Mouse (Mus musculus): ENCODE data around the gene Ifna1. TPM values are rescaled to one million over a fixed set of nuclear protein-coding genes. Genes with fewer than 3 reads are reported as not detected.
A peak's percentile ranks its signal among the peaks of the same experiment; 100 is the strongest.
"Not testable (repeated sequence)": the region's sequence is repeated elsewhere in the genome, so short reads cannot be mapped to it uniquely, and the experiment has no call there.

Gene Ifna1
- not detected in 2 replicates for polyA plus RNA-seq (2015; fragmentation: Nextera tagmentation; extraction: Ambion mirVana)

- ATAC-seq (ENCODE audit: borderline replicate concordance, extremely low read depth, low FRiP score, low TSS enrichment) = no peak
- no peak within 1 kb of the TSS for H3K9ac ChIP-seq
Observed at GRCm38 (mm10) chr4:88849698-88850097, at the start of gene Ifna1. Gene Ifna1 (plus strand): TSS chr4:88850087.

GRCm38 (mm10) chr4:88802954-88803353, 46.9 kb upstream of the Ifna1 start, which contains the start of gene Gm13287:
Gene Gm13287 (plus strand): TSS chr4:88803254.
- not testable (repeated sequence) for H3K4me1 ChIP-seq; H3K4me3 ChIP-seq; ATAC-seq (ENCODE audit: borderline replicate concordance, extremely low read depth, low FRiP score, low TSS enrichment); H3K9me3 ChIP-seq; H3K27ac ChIP-seq; H3K27me3 ChIP-seq; H3K36me3 ChIP-seq; H3K9ac ChIP-seq
- WGBS = no CpG with 5 or more reads among the region's 29 CpGs
- peak within 1 kb of the TSS; percentile 29; the same call in 1 of the 2 replicates for H3K4me2 ChIP-seq

More at GRCm38 (mm10) chr4:88849698-88850097, at the start of gene Ifna1:
- no peak within 1 kb of the TSS for H3K27ac ChIP-seq
- no peaks in the 10 kb centered on the region for H3K27me3 ChIP-seq
- no peaks in the 10 kb centered on the region for H3K36me3 ChIP-seq
- WGBS = 76% methylated on average over 1 of the region's 1 CpGs
- H3K4me2 ChIP-seq = no peak within 1 kb of the TSS
- no peaks in the 10 kb centered on the region for H3K4me1 ChIP-seq
- no peaks in the 10 kb centered on the region for H3K9me3 ChIP-seq
- H3K4me3 ChIP-seq = no peak within 1 kb of the TSS

GRCm38 (mm10) chr4:88805231-88805630, 44.7 kb upstream of the Ifna1 start, which contains the start of gene Gm13288:
Gene Gm13288 (plus strand): TSS chr4:88805531.
- not testable (repeated sequence) for H3K36me3 ChIP-seq; ATAC-seq (ENCODE audit: borderline replicate concordance, extremely low read depth, low FRiP score, low TSS enrichment); H3K27me3 ChIP-seq; H3K4me1 ChIP-seq; H3K9ac ChIP-seq; H3K9me3 ChIP-seq
- H3K4me3 ChIP-seq = peak within 1 kb of the TSS; percentile 25; the same call in 1 of the 2 replicates
- peak within 1 kb of the TSS; percentile 38 for H3K4me2 ChIP-seq
- 0 out of 2 replicates have a peak within 1 kb of the TSS, but pooled peaks have one; percentile 63 for H3K27ac ChIP-seq
- no CpG with 5 or more reads among the region's 8 CpGs for WGBS

DNA sequence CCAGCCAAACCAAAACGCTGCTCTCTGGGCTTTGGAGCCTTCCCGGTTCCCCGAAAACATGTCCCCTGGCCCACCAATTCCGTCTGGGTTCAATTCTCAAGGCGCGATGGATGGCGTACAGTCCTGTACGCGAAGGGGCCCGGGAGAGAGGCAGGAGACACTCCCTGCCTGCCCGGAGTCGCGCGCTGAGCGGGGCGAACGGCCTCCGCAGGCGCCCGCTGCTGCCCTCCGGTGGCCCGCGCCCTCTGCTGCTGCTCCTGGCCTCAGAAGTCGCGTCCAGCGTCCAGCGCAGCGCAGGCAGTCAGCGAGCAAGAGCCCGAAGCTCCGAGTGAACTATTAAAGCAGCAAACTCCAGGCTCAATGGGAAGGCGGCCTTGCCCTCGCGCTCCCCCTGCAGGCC, 44.1 kb upstream of the Ifna1 start:
- not testable (repeated sequence) for H3K4me1 ChIP-seq; H3K9me3 ChIP-seq; H3K27me3 ChIP-seq; ATAC-seq (ENCODE audit: borderline replicate concordance, extremely low read depth, low FRiP score, low TSS enrichment); H3K9ac ChIP-seq; H3K36me3 ChIP-seq
- 0% methylated on average over 12 of the region's 34 CpGs for WGBS
- Histone ChIP-seq H3K27ac (0 out of 2 replicates have a peak overlapping the region, but pooled peaks have one; percentile 63), H3K4me3 (peak overlapping the region; percentile 25; the same call in 1 of the 2 replicates), H3K4me2 (peak overlapping the region; percentile 38)

DNA sequence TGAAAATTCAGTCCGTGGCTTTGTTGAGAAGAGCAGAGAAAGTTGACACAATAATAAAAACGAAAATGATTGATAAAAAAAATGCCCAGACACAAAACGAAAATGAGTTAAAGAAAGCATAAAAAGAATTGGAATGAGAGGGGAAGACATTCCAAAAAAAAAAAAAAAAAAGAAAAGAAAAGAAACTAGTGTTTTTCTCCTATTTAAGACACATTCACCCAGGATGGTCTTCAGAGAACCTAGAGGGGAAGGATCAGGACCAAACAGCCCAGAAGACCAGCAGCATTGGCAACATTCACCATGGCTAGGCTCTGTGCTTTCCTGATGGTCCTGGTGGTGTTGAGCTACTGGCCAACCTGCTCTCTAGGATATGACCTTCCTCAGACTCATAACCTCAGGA, 34.0 kb upstream of the Ifna1 start, which contains the start of gene Ifna7:
TSS of gene Ifna7 (plus strand) at position 301 of the 400 bp plus-strand sequence.
- Histone ChIP-seq H3K36me3 (no peaks in the 10 kb centered on the region), H3K27me3 (no peaks in the 10 kb centered on the region), H3K9me3 (no peaks in the 10 kb centered on the region), H3K4me2 (no peak within 1 kb of the TSS), H3K4me1 (no peaks in the 10 kb centered on the region), H3K9ac (no peak within 1 kb of the TSS), H3K27ac (no peak within 1 kb of the TSS), H3K4me3 (no peak within 1 kb of the TSS)
- ATAC-seq (ENCODE audit: borderline replicate concordance, extremely low read depth, low FRiP score, low TSS enrichment) = no peak
- WGBS = 39% methylated on average over 3 of the region's 3 CpGs

DNA sequence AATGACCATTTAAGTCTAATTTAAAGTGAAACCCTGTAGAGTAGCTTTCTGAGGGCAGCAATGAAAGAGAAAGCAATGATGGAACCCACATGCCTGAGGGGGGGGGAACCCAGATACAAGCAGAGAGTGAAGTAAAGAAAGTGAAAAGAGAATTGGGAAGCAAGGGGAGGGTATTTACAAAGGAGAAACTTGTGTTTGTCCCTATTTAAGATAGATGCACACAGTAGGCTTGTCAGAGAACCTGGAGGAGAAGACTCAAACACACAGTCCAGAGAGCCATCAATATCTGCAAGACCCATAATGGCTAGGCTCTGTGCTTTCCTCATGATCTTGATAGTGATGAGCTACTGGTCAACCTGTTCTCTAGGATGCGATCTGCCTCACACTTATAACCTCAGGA, 30.2 kb upstream of the Ifna1 start, which contains the start of gene Ifna11:
TSS of gene Ifna11 (plus strand) at position 301 of the 400 bp plus-strand sequence.
- no peaks in the 10 kb centered on the region for H3K27me3 ChIP-seq
- no peaks in the 10 kb centered on the region for H3K9me3 ChIP-seq
- H3K4me3 ChIP-seq = no peak within 1 kb of the TSS
- WGBS = 83% methylated on average over 1 of the region's 1 CpGs
- H3K4me1 ChIP-seq = no peaks in the 10 kb centered on the region
- no peak within 1 kb of the TSS for H3K4me2 ChIP-seq
- H3K9ac ChIP-seq = no peak within 1 kb of the TSS
- no peak within 1 kb of the TSS for H3K27ac ChIP-seq
- ATAC-seq (ENCODE audit: borderline replicate concordance, extremely low read depth, low FRiP score, low TSS enrichment) = no peak
- no peaks in the 10 kb centered on the region for H3K36me3 ChIP-seq

- WGBS = 22% methylated on average over 4 of the region's 4 CpGs
- Histone ChIP-seq H3K9ac (no peak overlapping the region), H3K4me2 (no peak overlapping the region), H3K27ac (no peak overlapping the region), H3K27me3 (no peaks in the 10 kb centered on the region), H3K9me3 (no peaks in the 10 kb centered on the region), H3K36me3 (no peaks in the 10 kb centered on the region), H3K4me1 (no peaks in the 10 kb centered on the region), H3K4me3 (no peak overlapping the region)
- ATAC-seq (ENCODE audit: borderline replicate concordance, extremely low read depth, low FRiP score, low TSS enrichment) = no peak
Observed at GRCm38 (mm10) chr4:88822995-88823394, 26.9 kb upstream of the Ifna1 start.

DNA sequence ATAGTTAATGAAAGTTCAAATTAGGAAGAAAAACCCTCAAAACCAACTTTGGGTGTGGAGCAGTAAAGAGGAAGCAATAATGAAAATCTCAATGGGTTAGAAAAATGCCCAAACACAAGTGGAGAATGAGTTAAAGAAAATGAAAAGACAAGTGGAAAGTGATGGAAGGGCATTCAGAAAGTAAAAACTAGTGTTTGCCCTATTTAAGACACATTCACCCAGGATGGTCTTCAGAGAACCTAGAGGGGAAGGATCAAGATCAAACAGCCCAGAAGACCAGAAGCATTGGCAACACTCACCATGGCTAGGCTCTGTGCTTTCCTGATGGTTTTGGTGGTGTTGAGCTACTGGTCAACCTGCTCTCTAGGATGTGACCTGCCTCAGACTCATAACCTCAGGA, 22.8 kb upstream of the Ifna1 start, which contains the start of gene Ifna6:
TSS of gene Ifna6 (plus strand) at position 301 of the 400 bp plus-strand sequence.
- not testable (repeated sequence) for H3K9me3 ChIP-seq; H3K27ac ChIP-seq; ATAC-seq (ENCODE audit: borderline replicate concordance, extremely low read depth, low FRiP score, low TSS enrichment); H3K4me2 ChIP-seq; H3K9ac ChIP-seq; H3K27me3 ChIP-seq; H3K4me1 ChIP-seq; H3K36me3 ChIP-seq; H3K4me3 ChIP-seq

GRCm38 (mm10) chr4:88830523-88830922, 19.4 kb upstream of the Ifna1 start:
- 20% methylated on average over 4 of the region's 4 CpGs for WGBS
- H3K27me3 ChIP-seq = no peaks in the 10 kb centered on the region
- no peak overlapping the region for H3K9ac ChIP-seq
- H3K4me3 ChIP-seq = no peak overlapping the region
- no peak overlapping the region for H3K27ac ChIP-seq
- H3K9me3 ChIP-seq = no peaks in the 10 kb centered on the region
- no peak for ATAC-seq (ENCODE audit: borderline replicate concordance, extremely low read depth, low FRiP score, low TSS enrichment)
- H3K4me1 ChIP-seq = no peaks in the 10 kb centered on the region
- no peaks in the 10 kb centered on the region for H3K36me3 ChIP-seq
- no peak overlapping the region for H3K4me2 ChIP-seq

GRCm38 (mm10) chr4:88835225-88835624, 14.7 kb upstream of the Ifna1 start, which contains the start of gene Ifna5:
Gene Ifna5 (plus strand): TSS chr4:88835525.
- H3K4me3 ChIP-seq; H3K9ac ChIP-seq; H3K4me1 ChIP-seq; H3K9me3 ChIP-seq; H3K4me2 ChIP-seq; ATAC-seq (ENCODE audit: borderline replicate concordance, extremely low read depth, low FRiP score, low TSS enrichment); H3K27me3 ChIP-seq; H3K27ac ChIP-seq; H3K36me3 ChIP-seq: not testable (repeated sequence)
- WGBS = 87% methylated on average over 1 of the region's 1 CpGs

- Histone ChIP-seq H3K9me3 (no peaks in the 10 kb centered on the region), H3K27ac (no peak overlapping the region), H3K9ac (no peak overlapping the region), H3K4me3 (no peak overlapping the region), H3K4me1 (no peaks in the 10 kb centered on the region), H3K4me2 (no peak overlapping the region), H3K27me3 (no peaks in the 10 kb centered on the region; the same call in 1 of the 2 replicates), H3K36me3 (no peaks in the 10 kb centered on the region)
- 51% methylated on average over 3 of the region's 3 CpGs for WGBS
- no peak for ATAC-seq (ENCODE audit: borderline replicate concordance, extremely low read depth, low FRiP score, low TSS enrichment)
Observed at GRCm38 (mm10) chr4:88838828-88839227, 11.1 kb upstream of the Ifna1 start.

DNA sequence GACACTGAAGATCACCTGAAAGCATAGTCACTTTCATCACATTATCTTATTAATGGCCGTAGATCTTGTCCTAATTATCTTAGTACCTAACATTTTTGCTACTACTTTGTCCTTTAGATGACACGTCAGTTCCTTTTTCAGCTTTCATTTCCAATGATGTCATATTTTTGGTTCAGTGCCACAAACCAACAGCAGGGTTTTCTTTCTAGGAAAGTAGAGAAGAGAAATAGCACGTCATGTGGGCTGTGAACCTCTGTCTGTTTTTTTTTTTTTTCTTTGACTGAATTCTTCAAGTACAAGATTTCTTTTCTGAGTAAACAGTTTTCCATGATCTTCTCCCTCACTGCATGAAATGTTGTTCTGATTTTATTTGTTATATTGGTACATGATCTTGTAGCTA, 9.8 kb upstream of the Ifna1 start:
- ATAC-seq (ENCODE audit: borderline replicate concordance, extremely low read depth, low FRiP score, low TSS enrichment) = no peak
- H3K4me2 ChIP-seq = no peak overlapping the region
- no peak overlapping the region for H3K9ac ChIP-seq
- H3K4me3 ChIP-seq = no peak overlapping the region
- no peaks in the 10 kb centered on the region for H3K4me1 ChIP-seq
- no peaks in the 10 kb centered on the region; the same call in 1 of the 2 replicates for H3K27me3 ChIP-seq
- no peak overlapping the region for H3K27ac ChIP-seq
- no peaks in the 10 kb centered on the region for H3K36me3 ChIP-seq
- WGBS = 58% methylated on average over 3 of the region's 3 CpGs
- no peaks in the 10 kb centered on the region for H3K9me3 ChIP-seq
